Mouse (Mus musculus) intestine, embryonic 14.5 days (tissue): Measurements from ENCODE around the gene Atp5l. TPM values are rescaled to one million over a fixed set of nuclear protein-coding genes. Genes with fewer than 3 reads are reported as not detected.

Experiments used
- ATAC-seq: fragments of 200-750 bp; cut with Nextera tagmentation; replicated peaks from 2 replicates; pipeline ENCODE4 v1.8.0; 2017; ENCODE audit warnings: low read depth, moderate number of reproducible peaks, moderate TSS enrichment, moderate library complexity; ENCODE audit not compliant: low FRiP score, low TSS enrichment
- DNase-seq: peaks from one replicate; pipeline ENCODE4 v3.0.0-alpha.2; 2018; ENCODE audit warnings: low spot score
- H3K27ac ChIP-seq: fragments of 300-500 bp; sonication (generic); 2 replicates; pipeline ENCODE4 v1.5.1; 2014; ENCODE audit warnings: low read depth, mild to moderate bottlenecking, control low read depth
- H3K27me3 ChIP-seq: fragments of 300-500 bp; sonication (generic); replicated peaks from 2 replicates; pipeline ENCODE4 v1.6.1; 2014; ENCODE audit warnings: low read length, control low read depth; ENCODE audit not compliant: control insufficient read depth, insufficient read depth
- H3K36me3 ChIP-seq: fragments of 300-500 bp; sonication (generic); 2 replicates; pipeline ENCODE4 v1.6.1; 2014; ENCODE audit warnings: low read length, control low read depth; ENCODE audit not compliant: control insufficient read depth, insufficient read depth
- H3K4me1 ChIP-seq: fragments of 300-500 bp; sonication (generic); replicated peaks from 2 replicates; pipeline ENCODE4 v1.6.1; 2014; ENCODE audit warnings: low read length, control low read depth, mixed read lengths; ENCODE audit not compliant: control insufficient read depth, insufficient read depth
- H3K4me2 ChIP-seq: fragments of 300-500 bp; sonication (generic); 2 replicates; pipeline ENCODE4 v1.6.1; 2014; ENCODE audit warnings: low read length
- H3K4me3 ChIP-seq: fragments of 300-500 bp; sonication (generic); 2 replicates; pipeline ENCODE4 v1.5.1; 2014; ENCODE audit warnings: low read depth, low read length, control low read depth, mixed read lengths
- H3K9ac ChIP-seq: fragments of 300-500 bp; sonication (generic); 2 replicates; pipeline ENCODE4 v1.6.1; 2014; ENCODE audit warnings: mild to moderate bottlenecking, low read length
- H3K9me3 ChIP-seq: fragments of 300-500 bp; sonication (generic); 2 replicates; pipeline ENCODE4 v1.6.1; 2016; ENCODE audit warnings: low read length, control low read depth; ENCODE audit not compliant: control insufficient read depth
- whole genome bisulfite sequencing: fragments of 180-500 bp; shearing (Covaris S2); extraction: QIAGEN DNeasy Blood & Tissue Kit; methylation state at CpG from one replicate; pipeline ENCODE4 v1.1.7; 2014; 5-methylcytosine and 5-hydroxymethylcytosine counted together
- polyA plus RNA-seq: library from polyadenylated mRNA; unstranded; fragments of >200 nt; fragmentation: Nextera tagmentation; extraction: Ambion mirVana; gene quantifications from 2 replicates; pipeline ENCODE4 v1.2.1, GENCODE M21; 2014

The Atp5l gene
- polyA plus RNA-seq, 1 experiment from 2014 or later, result 905 TPM

DNA sequence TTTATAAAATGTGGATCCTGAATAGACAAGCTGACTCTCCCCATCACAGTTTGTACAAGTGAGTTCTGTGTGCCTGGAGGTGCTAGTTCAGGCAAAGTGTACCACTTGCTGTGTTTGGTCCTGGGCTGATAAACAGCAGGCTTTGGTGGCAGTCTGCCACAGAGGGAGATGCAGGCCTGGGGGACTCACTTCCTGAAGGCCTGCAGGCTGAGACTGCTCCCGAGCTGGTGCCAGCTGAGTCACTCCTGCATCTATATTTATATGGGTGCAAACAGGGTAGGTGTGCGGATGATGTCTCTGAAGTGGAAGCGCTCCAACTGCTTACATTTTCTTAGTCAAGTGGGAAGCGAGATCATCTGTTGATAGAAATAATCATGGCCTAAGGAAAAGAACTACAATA, 14.9 kb downstream of the Atp5l start:
- DNase-seq, result no peak
- Histone ChIP-seq H3K36me3 (peaks cover 5% of the 10 kb centered on the region), H3K4me3 (no peak overlapping the region), H3K27me3 (no peaks in the 10 kb centered on the region), H3K9ac (no peak overlapping the region), H3K27ac (no peak overlapping the region), H3K4me1 (no peaks in the 10 kb centered on the region), H3K9me3 (no peaks in the 10 kb centered on the region), H3K4me2 (no peak overlapping the region)
- no peak for ATAC-seq
- WGBS, result 72% methylated on average over 4 of the region's 4 CpGs

DNA sequence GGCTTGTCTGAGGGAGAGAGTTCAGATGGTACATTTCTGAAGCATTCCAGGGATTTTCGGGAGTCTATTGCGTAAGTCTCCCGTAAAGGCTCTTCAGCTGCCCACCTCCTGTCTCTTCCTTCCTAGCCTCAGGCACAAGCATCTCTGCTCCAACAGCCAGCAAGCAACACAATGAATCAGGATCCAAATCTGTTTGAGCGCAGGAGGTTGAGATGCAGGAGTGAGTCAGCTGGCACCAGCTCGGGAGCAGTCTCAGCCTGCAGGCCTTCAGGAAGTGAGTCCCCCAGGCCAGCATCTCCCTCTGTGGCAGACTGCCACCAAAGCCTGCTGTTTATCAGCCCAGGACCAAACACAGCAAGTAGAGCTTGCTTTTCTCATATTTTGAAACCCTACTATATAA, 15.6 kb downstream of the Atp5l start:
- H3K4me2 ChIP-seq, result no peak overlapping the region
- no peak overlapping the region for H3K9ac ChIP-seq
- H3K4me3 ChIP-seq, result no peak overlapping the region
- H3K27ac ChIP-seq, result no peak overlapping the region
- DNase-seq (no peak), ATAC-seq (no peak)
- H3K4me1 ChIP-seq, result no peaks in the 10 kb centered on the region
- no peaks in the 10 kb centered on the region for H3K9me3 ChIP-seq
- WGBS, result 54% methylated on average over 5 of the region's 5 CpGs
- no peaks in the 10 kb centered on the region for H3K27me3 ChIP-seq
- H3K36me3 ChIP-seq, result no peaks in the 10 kb centered on the region

- no peak for ATAC-seq
- Histone ChIP-seq H3K9me3 (no peaks in the 10 kb centered on the region), H3K36me3 (no peaks in the 10 kb centered on the region), H3K27me3 (no peaks in the 10 kb centered on the region), H3K4me1 (no peaks in the 10 kb centered on the region), H3K4me2 (no peak overlapping the region), H3K9ac (no peak overlapping the region), H3K4me3 (no peak overlapping the region), H3K27ac (no peak overlapping the region)
- WGBS, result 75% methylated on average over 4 of the region's 4 CpGs
- DNase-seq, result no peak
Measured at GRCm38 (mm10) chr9:44903856-44904255, 16.7 kb downstream of the Atp5l start.

- Histone ChIP-seq H3K4me2 (no peak overlapping the region), H3K9me3 (no peaks in the 10 kb centered on the region), H3K4me3 (no peak overlapping the region), H3K27ac (no peak overlapping the region), H3K27me3 (no peaks in the 10 kb centered on the region), H3K36me3 (no peaks in the 10 kb centered on the region), H3K9ac (no peak overlapping the region), H3K4me1 (no peaks in the 10 kb centered on the region)
- DNase-seq, result no peak
- no peak for ATAC-seq
- 64% methylated on average over 4 of the region's 4 CpGs for WGBS
Measured at GRCm38 (mm10) chr9:44900402-44900801, 20.1 kb downstream of the Atp5l start.

DNA sequence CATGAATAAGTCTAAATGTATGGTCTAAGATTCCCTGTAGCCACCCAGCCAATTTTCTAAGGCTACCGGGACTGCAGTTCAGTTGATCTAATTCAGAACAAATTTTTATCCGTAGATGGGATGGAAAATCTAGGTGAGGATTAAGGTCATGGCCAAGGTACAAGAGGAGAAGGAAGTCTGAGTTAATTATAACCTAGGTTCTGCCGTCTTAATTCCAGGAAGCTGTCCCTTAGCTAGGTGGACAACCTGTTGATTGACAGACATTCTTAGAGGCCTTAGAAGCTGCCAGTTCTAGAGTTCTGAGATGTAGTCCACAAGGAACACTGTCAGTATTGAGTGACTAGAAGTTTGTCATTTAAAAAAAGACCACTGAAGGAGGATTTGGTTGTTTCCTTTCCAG, 20.8 kb downstream of the Atp5l start:
- H3K36me3 ChIP-seq, result no peaks in the 10 kb centered on the region
- no peak for DNase-seq
- no peak for ATAC-seq
- 69% methylated on average over 3 of the region's 3 CpGs for WGBS
- no peak overlapping the region for H3K4me3 ChIP-seq
- no peak overlapping the region for H3K27ac ChIP-seq
- no peaks in the 10 kb centered on the region for H3K4me1 ChIP-seq
- no peaks in the 10 kb centered on the region for H3K9me3 ChIP-seq
- no peak overlapping the region for H3K4me2 ChIP-seq
- H3K9ac ChIP-seq, result no peak overlapping the region
- H3K27me3 ChIP-seq, result no peaks in the 10 kb centered on the region

DNA sequence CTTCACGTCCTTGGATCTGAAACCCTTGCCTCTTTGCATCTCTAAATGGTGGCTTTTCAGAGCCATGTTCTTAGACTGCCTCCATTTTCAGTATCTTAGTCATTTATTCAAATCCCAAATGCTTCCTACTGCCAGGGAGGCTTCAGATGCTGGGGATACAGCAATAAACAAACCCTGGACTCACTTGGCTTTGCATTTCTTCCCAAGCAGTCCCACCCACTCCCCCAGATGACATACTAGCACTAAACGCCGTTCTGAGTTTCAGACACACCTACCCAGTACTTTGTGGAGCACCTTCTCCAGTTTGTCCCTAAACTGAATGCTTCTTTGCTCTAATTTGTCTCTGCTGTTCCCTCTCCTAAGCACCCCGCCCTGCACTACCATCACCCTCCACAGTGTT, 23.5 kb downstream of the Atp5l start:
- Histone ChIP-seq H3K27ac (no peak overlapping the region), H3K4me3 (no peak overlapping the region), H3K4me1 (no peaks in the 10 kb centered on the region), H3K27me3 (no peaks in the 10 kb centered on the region), H3K4me2 (no peak overlapping the region), H3K9me3 (no peaks in the 10 kb centered on the region), H3K36me3 (no peaks in the 10 kb centered on the region), H3K9ac (no peak overlapping the region)
- ATAC-seq (no peak), DNase-seq (no peak)
- 59% methylated on average over 4 of the region's 4 CpGs for WGBS

GRCm38 (mm10) chr9:44892664-44893063, 27.9 kb downstream of the Atp5l start:
- no peak for ATAC-seq
- DNase-seq, result no peak
- no peak overlapping the region for H3K27ac ChIP-seq
- H3K4me1 ChIP-seq, result no peaks in the 10 kb centered on the region
- WGBS, result 46% methylated on average over 3 of the region's 3 CpGs
- H3K9me3 ChIP-seq, result no peaks in the 10 kb centered on the region
- no peak overlapping the region for H3K9ac ChIP-seq
- H3K36me3 ChIP-seq, result no peaks in the 10 kb centered on the region
- no peaks in the 10 kb centered on the region for H3K27me3 ChIP-seq
- no peak overlapping the region for H3K4me3 ChIP-seq
- H3K4me2 ChIP-seq, result no peak overlapping the region

DNA sequence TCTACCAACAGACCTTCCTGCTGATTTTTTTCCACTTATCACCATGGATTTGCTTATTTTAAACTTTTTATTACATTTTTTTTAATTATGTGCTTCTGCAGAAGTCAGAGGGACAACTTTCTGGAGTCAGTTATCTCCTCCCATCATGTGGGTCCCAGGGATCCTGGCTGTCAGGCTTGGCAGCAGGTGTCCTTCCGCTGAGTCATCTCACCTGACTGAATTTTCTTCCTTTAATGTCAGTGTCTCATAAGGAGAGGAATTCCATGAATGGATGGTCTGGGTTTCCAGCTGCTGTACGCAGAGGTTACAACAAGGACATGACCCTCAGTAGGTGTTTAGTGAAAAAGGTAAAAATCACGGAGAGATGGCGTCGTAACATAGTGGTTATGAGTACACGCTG, 29.3 kb downstream of the Atp5l start:
- 88% methylated on average over 6 of the region's 6 CpGs for WGBS
- H3K27me3 ChIP-seq, result no peaks in the 10 kb centered on the region
- H3K27ac ChIP-seq, result no peak overlapping the region
- no peaks in the 10 kb centered on the region for H3K9me3 ChIP-seq
- H3K9ac ChIP-seq, result no peak overlapping the region
- H3K4me1 ChIP-seq, result no peaks in the 10 kb centered on the region
- H3K4me3 ChIP-seq, result no peak overlapping the region
- ATAC-seq, result no peak
- H3K4me2 ChIP-seq, result no peak overlapping the region
- DNase-seq, result no peak
- H3K36me3 ChIP-seq, result no peaks in the 10 kb centered on the region

GRCm38 (mm10) chr9:44890122-44890521, 30.4 kb downstream of the Atp5l start:
- Histone ChIP-seq H3K4me2 (no peak overlapping the region), H3K36me3 (no peaks in the 10 kb centered on the region), H3K27me3 (no peaks in the 10 kb centered on the region), H3K4me3 (no peak overlapping the region), H3K9ac (no peak overlapping the region), H3K9me3 (no peaks in the 10 kb centered on the region), H3K4me1 (no peaks in the 10 kb centered on the region), H3K27ac (no peak overlapping the region)
- DNase-seq (no peak), ATAC-seq (no peak)
- WGBS, result 53% methylated on average over 2 of the region's 2 CpGs
